Mouse (Mus musculus) midbrain, postnatal 0 days (tissue): ENCODE data around the gene Smarca2. TPM values are rescaled to one million over a fixed set of nuclear protein-coding genes. Genes with fewer than 3 reads are reported as not detected.
A peak's percentile ranks its signal among the peaks of the same experiment; 100 is the strongest.

Experiments
- ATAC-seq: fragments of 200-750 bp; cut with Nextera tagmentation; 2 replicates; pipeline ENCODE4 v1.8.0; 2017; ENCODE audit warnings: moderate number of reproducible peaks, mild to moderate bottlenecking, moderate TSS enrichment, moderate library complexity; ENCODE audit not compliant: low FRiP score
- DNase-seq: peaks from one replicate; pipeline ENCODE4 v3.0.0-alpha.2; 2015; ENCODE audit warnings: low spot score
- H3K27ac ChIP-seq: fragments of 300-500 bp; sonication (generic); 2 replicates; pipeline ENCODE4 v1.5.1; 2014; ENCODE audit warnings: low read depth, mild to moderate bottlenecking, low read length, mixed read lengths
- H3K27me3 ChIP-seq: fragments of 300-500 bp; sonication (generic); 2 replicates; pipeline ENCODE4 v1.6.1; 2014; ENCODE audit warnings: low read length, control low read depth, mixed read lengths; ENCODE audit not compliant: insufficient read depth
- H3K36me3 ChIP-seq: fragments of 300-500 bp; sonication (generic); 2 replicates; pipeline ENCODE4 v1.6.1; 2014; ENCODE audit warnings: low read length, control low read depth, mixed read lengths; ENCODE audit not compliant: insufficient read depth
- H3K4me1 ChIP-seq: fragments of 300-500 bp; sonication (generic); 2 replicates; pipeline ENCODE4 v1.6.1; 2014; ENCODE audit warnings: mild to moderate bottlenecking, control low read depth, antibody characterized with exemption, low read length, mixed read lengths; ENCODE audit not compliant: insufficient read depth
- H3K4me2 ChIP-seq: fragments of 300-500 bp; sonication (generic); 2 replicates; pipeline ENCODE4 v1.6.1; 2014; ENCODE audit warnings: low read depth, mild to moderate bottlenecking, low read length, mixed read lengths; ENCODE audit not compliant: poor library complexity, severe bottlenecking
- H3K4me3 ChIP-seq: fragments of 300-500 bp; sonication (generic); 2 replicates; pipeline ENCODE4 v1.5.1; 2014; ENCODE audit warnings: low read depth, mild to moderate bottlenecking, low read length, moderate library complexity
- H3K9ac ChIP-seq: fragments of 300-500 bp; sonication (generic); replicated peaks from 2 replicates; pipeline ENCODE4 v1.6.1; 2014; ENCODE audit warnings: mild to moderate bottlenecking, low read length, moderate library complexity, mixed read lengths; ENCODE audit not compliant: poor library complexity, severe bottlenecking
- H3K9me3 ChIP-seq: fragments of 300-500 bp; sonication (generic); 2 replicates; pipeline ENCODE4 v1.6.1; 2016; ENCODE audit warnings: low read length, control low read depth
- CTCF ChIP-seq: IDR thresholded peaks from 2 replicates; pipeline ENCODE4 v1.5.1; 2016; ENCODE audit warnings: antibody characterized with exemption, mild to moderate bottlenecking
- WGBS: fragments of 180-500 bp; shearing (Covaris S2); extraction: QIAGEN DNeasy Blood & Tissue Kit; methylation state at CpG from one replicate; pipeline ENCODE4 v1.1.7; 2014; 5-methylcytosine and 5-hydroxymethylcytosine counted together
- polyA plus RNA-seq: library from polyadenylated mRNA; unstranded; fragments of >200 nt; fragmentation: Nextera tagmentation; extraction: Ambion mirVana; gene quantifications from 2 replicates; pipeline ENCODE4 v1.2.1, GENCODE M21; 2015
- total RNA-seq: library from RNA; depleted of rRNA; stranded (reverse); fragments of >200 nt; gene quantifications from 2 replicates; pipeline ENCODE4 v1.2.3, GENCODE M21; 2014

The Smarca2 gene
- total and polyA plus RNA-seq, 2 experiments from 2014 or later, result 138 to 146 TPM

DNA sequence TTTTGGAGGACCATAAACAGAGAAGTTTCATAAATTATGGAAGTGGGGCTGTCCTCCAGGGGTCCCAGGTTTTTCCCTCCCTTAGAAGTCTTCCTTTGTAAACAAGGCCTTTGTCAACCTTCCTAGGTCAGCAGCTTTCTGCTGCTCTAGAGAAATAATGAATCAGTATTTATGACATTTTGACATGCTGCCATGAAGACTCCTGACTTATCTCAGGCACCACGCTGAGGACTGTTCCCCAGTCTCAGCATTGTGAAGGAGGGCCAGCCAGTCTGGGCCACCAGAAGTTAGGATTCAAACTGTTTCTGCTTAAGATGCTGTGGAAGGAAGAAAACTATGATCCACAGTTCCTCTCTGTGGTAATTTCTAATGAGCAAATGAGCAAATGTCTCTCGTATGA, 4.8 kb downstream of the Smarca2 start:
- DNase-seq (no peak), ATAC-seq (no peak)
- TF ChIP-seq CTCF, result no peak
- Histone ChIP-seq H3K9me3 (no peaks in the 10 kb centered on the region), H3K4me2 (no peak overlapping the region), H3K36me3 (no peaks in the 10 kb centered on the region), H3K27ac (no peak overlapping the region), H3K9ac (no peak overlapping the region), H3K4me1 (peaks cover 5% of the 10 kb centered on the region; the same call in 1 of the 2 replicates), H3K27me3 (no peaks in the 10 kb centered on the region), H3K4me3 (no peak overlapping the region)
- WGBS, result 44% methylated on average over 2 of the region's 2 CpGs

DNA sequence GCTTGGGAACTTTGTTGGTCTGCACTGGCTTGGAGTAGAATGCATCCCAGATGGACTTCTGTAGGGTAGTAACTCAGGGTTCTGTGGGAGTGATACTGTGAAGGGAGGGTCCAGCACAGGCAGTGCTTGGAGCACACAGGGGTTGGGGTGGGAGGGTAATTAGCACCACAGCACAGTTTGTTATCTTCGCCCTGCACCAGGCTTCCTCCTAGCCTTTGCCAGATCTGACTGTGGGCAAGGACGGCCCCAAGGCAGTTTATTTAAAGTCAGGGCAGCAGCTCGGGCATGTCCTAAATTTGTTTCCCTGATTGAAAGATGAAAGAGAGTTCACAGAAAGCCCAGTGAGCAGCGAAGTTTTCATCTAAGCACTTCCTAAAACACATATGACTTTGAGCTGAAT, 8.1 kb downstream of the Smarca2 start:
- peaks cover 2% of the 10 kb centered on the region; the same call in 1 of the 2 replicates for H3K4me1 ChIP-seq
- H3K36me3 ChIP-seq, result no peaks in the 10 kb centered on the region
- no peak overlapping the region for H3K9ac ChIP-seq
- no peaks in the 10 kb centered on the region for H3K27me3 ChIP-seq
- no peaks in the 10 kb centered on the region for H3K9me3 ChIP-seq
- no peak overlapping the region for H3K27ac ChIP-seq
- TF ChIP-seq CTCF, result no peak
- no peak for DNase-seq
- H3K4me2 ChIP-seq, result no peak overlapping the region
- H3K4me3 ChIP-seq, result no peak overlapping the region
- ATAC-seq, result no peak
- WGBS, result 61% methylated on average over 4 of the region's 4 CpGs

DNA sequence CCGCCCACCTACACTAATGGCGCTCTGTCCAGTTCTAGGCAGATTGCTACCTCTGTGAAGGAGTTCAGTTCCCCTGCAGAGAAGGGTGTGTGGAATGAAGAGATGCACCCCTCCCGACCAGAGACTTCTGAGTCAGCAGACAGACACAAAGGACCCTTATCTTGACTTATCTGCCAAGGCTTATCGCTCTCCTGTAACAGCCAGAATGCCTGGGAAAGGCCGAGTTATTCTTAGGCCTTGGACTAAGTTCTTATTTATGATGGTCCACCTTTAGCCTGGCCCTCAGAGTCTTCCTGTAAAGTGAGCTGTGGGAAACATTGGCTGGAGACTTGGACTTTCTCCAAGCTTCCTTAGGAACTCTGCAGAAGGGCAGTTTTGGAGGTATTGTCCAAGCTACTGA, 8.8 kb downstream of the Smarca2 start:
- H3K27me3 ChIP-seq, result no peaks in the 10 kb centered on the region
- TF ChIP-seq CTCF, result no peak
- WGBS, result 78% methylated on average over 5 of the region's 5 CpGs
- no peak for ATAC-seq
- H3K4me2 ChIP-seq, result no peak overlapping the region
- H3K36me3 ChIP-seq, result no peaks in the 10 kb centered on the region
- DNase-seq, result no peak
- H3K9me3 ChIP-seq, result no peaks in the 10 kb centered on the region
- H3K4me3 ChIP-seq, result no peak overlapping the region
- no peaks in the 10 kb centered on the region for H3K4me1 ChIP-seq
- H3K9ac ChIP-seq, result no peak overlapping the region
- no peak overlapping the region for H3K27ac ChIP-seq

DNA sequence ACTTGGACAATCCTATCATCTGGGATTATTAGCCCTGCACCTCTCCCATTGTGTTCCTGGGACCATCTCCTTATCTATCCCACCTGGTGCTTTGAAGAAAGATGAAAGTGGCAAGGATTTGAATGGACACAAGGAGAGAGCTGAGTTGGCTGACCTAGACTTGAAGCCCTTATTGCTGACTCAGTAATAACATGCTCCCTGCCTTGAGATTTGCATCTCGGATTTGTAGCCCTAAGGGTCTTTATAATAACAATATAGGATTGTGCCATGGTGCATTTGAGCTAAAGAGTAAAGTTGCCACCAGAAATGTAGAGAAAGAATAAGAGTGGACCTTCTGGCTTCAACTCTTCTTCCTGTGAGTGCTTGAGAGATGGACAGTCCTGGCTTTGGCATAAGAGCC, 11.4 kb downstream of the Smarca2 start:
- Histone ChIP-seq H3K27ac (no peak overlapping the region), H3K4me3 (no peak overlapping the region), H3K27me3 (no peaks in the 10 kb centered on the region), H3K9ac (no peak overlapping the region), H3K36me3 (0 out of 2 replicates have a peak, but pooled peaks cover 3% of the 10 kb centered on the region), H3K4me1 (no peaks in the 10 kb centered on the region), H3K9me3 (no peaks in the 10 kb centered on the region), H3K4me2 (no peak overlapping the region)
- ATAC-seq, result no peak
- no peak for TF ChIP-seq CTCF
- DNase-seq, result no peak
- 51% methylated on average over 1 of the region's 1 CpGs for WGBS

DNA sequence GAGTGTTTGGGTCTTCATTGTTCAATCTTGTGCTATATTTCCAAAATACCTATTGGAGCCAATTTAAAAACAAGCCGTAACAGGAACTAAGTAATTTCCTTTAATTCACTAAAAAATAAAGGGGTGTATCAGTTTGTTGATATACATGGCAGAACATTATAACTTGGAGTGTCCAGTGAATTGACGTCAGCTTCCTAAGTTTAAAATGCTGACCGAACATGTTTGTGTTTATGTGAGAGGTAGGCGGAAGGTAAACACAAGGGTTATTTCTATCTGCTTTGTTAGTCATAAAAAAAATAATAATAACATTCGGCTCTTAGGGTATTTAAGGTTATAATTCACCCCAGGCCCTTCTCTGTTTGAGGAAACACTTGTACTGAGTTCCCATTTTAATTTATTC, 12.4 kb downstream of the Smarca2 start:
- Histone ChIP-seq H3K4me2 (no peak overlapping the region), H3K4me3 (no peak overlapping the region), H3K4me1 (no peaks in the 10 kb centered on the region), H3K36me3 (0 out of 2 replicates have a peak, but pooled peaks cover 3% of the 10 kb centered on the region), H3K27me3 (no peaks in the 10 kb centered on the region), H3K9me3 (no peaks in the 10 kb centered on the region), H3K27ac (no peak overlapping the region), H3K9ac (no peak overlapping the region)
- DNase-seq (no peak), ATAC-seq (no peak)
- no peak for TF ChIP-seq CTCF
- WGBS, result 91% methylated on average over 5 of the region's 5 CpGs

DNA sequence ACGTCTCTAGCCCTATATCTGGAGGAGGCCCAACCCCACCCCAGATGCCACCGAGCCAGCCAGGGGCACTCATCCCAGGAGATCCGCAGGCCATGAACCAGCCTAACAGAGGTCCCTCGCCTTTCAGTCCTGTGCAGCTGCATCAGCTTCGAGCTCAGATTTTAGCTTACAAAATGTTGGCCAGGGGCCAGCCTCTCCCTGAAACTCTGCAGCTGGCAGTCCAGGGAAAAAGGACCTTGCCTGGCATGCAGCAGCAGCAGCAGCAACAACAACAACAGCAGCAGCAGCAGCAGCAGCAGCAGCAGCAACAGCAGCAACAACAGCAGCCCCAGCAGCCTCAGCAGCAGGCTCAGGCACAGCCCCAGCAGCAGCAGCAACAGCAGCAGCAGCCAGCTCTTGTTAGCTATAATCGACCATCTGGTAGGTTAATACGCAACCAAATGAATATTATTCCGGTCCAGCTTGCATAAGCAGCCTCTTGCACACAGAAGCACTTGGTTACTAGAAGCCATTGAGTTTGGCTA, 25.9 kb downstream of the Smarca2 start:
- no peaks in the 10 kb centered on the region for H3K27me3 ChIP-seq
- no peak overlapping the region for H3K4me2 ChIP-seq
- ATAC-seq, result no peak
- H3K27ac ChIP-seq, result no peak overlapping the region
- no peaks in the 10 kb centered on the region for H3K36me3 ChIP-seq
- H3K9me3 ChIP-seq, result no peaks in the 10 kb centered on the region
- peak; percentile 63 for DNase-seq
- WGBS, result 39% methylated on average over 8 of the region's 8 CpGs
- no peak overlapping the region for H3K9ac ChIP-seq
- TF ChIP-seq CTCF, result no peak
- H3K4me3 ChIP-seq, result no peak overlapping the region
- no peaks in the 10 kb centered on the region for H3K4me1 ChIP-seq
